ENCODE assay signal across 9 mouse cellular contexts in genomic region chr2:75150986-75151385, GRCm38 (mm10).
DNase-seq lines count a peak whose midpoint lies in the region; ATAC-seq lines count a peak whose summit lies in the region.
"Had no signal": no experiment of that assay in that cellular context is flagged by ENCODE, and none has a peak within 500 bp of the region (broad histone marks: within the 10 kb centered on the region; RNA-seq: fewer than 3 reads in every experiment).

No protein-coding gene starts in this region.

- no peak overlapping the region for H3K27ac ChIP-seq in forebrain, embryonic 14.5 days (ENCODE audit: low read depth, low read length)
- H3K27ac ChIP-seq: liver, embryonic 13.5 days had no signal

- H3K36me3 ChIP-seq in forebrain, embryonic 14.5 days (ENCODE audit: control insufficient read depth, insufficient read depth, low read length) = no peaks in the 10 kb centered on the region
- H3K36me3 ChIP-seq: liver, embryonic 13.5 days had no signal

- H3K27me3 ChIP-seq in forebrain, embryonic 14.5 days (replicated peaks; ENCODE audit: control insufficient read depth, insufficient read depth, low read length) = no peaks in the 10 kb centered on the region
- H3K27me3 ChIP-seq: liver, embryonic 13.5 days had no signal

- no peak overlapping the region for H3K4me3 ChIP-seq in forebrain, embryonic 14.5 days (ENCODE audit: low read depth, low read length)
- H3K4me3 ChIP-seq: liver, embryonic 13.5 days had no signal

- intact Hi-C loops in left cerebral cortex, postnatal 10 days (cut with DNase I) = loop anchor here (5.0 kb wide), 1 partner anchor 161 kb away; no protein-coding TSS in a partner anchor

- no peaks in the 10 kb centered on the region for H3K4me1 ChIP-seq in forebrain, embryonic 14.5 days (ENCODE audit: control insufficient read depth, insufficient read depth, low read length)
- H3K4me1 ChIP-seq: liver, embryonic 13.5 days had no signal

- WGBS in forebrain, embryonic 14.5 days = 2% methylated on average over 6 of the region's 6 CpGs

- DNase-seq in kidney, adult 18-20 months = peak; percentile 44
- DNase-seq in kidney, adult 11 months = no peak
- DNase-seq in ES-CJ7 (ENCODE audit: low read depth, low spot score) = peak; percentile 61
- peak; percentile 67 for DNase-seq in adrenal gland, postnatal 25 days
- peak; percentile 85 for DNase-seq in forebrain, embryonic 14.5 days (ENCODE audit: low spot score)
- DNase-seq in left cerebral cortex, postnatal 10 days (ENCODE audit: extremely low spot score in 1 of 2, low spot score in 2 of 2) = peak; percentile 39 to 77
- DNase-seq in right cerebral cortex, postnatal 14 days = peak; percentile 73
- DNase-seq in frontal cortex, postnatal 36 days (ENCODE audit: low spot score in 2 of 2) = no peak
- DNase-seq: liver, embryonic 13.5 days had no signal

- no peaks in the 10 kb centered on the region for H3K9me3 ChIP-seq in forebrain, embryonic 14.5 days (replicated peaks; ENCODE audit: control insufficient read depth, low read length)
- H3K9me3 ChIP-seq: liver, embryonic 13.5 days had no signal

- no peak for ATAC-seq in forebrain, embryonic 14.5 days

- no peak overlapping the region for H3K9ac ChIP-seq in forebrain, embryonic 14.5 days (ENCODE audit: low read length)
- H3K9ac ChIP-seq: liver, embryonic 13.5 days had no signal

- no peak overlapping the region for H3K4me2 ChIP-seq in forebrain, embryonic 14.5 days (ENCODE audit: low read length)
- H3K4me2 ChIP-seq: liver, embryonic 13.5 days had no signal

Comparison
In these comparisons a context has a peak if more than half of its experiments do, and no peak if none do; other contexts are left out.
1. DNase-seq: peak in kidney, adult 18-20 months (single experiment), ES-CJ7 (single experiment), adrenal gland, postnatal 25 days (single experiment), forebrain, embryonic 14.5 days (single experiment), left cerebral cortex, postnatal 10 days (2 of 2) and right cerebral cortex, postnatal 14 days (single experiment); none in kidney, adult 11 months (single experiment) and frontal cortex, postnatal 36 days (0 of 2).